Mouse (Mus musculus) spleen, postnatal 14 days (tissue): ENCODE data around the gene Nek7.
A peak's percentile ranks its signal among the peaks of the same experiment; 100 is the strongest.

Source experiments
- DNase-seq, 2 experiments: peaks; one replicate each; pipeline ENCODE4 v3.0.0; 2021 to 2022; ENCODE audit warnings: low spot score in 2 of 2

Nek7 gene

DNA sequence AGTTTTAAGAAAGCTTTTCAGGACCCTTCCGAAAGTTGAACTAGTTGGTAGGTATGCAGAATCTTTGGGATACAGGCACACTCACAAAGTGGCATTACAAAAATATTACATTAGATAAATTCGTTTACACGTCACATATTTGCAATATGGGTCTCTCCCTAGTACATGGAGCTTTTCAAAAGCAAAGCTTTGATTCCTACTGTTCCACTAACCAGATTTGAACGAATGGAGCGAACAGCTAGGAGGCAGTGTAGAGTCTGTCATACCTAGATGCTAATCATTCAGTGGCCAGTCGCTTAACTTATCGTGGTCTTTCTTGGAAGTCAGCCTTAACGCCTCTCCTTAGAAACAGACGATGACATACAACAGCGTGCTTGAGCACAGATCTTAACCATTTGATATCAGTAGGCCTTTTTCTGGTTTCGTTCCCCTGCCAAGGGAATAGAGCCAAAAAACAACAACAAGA is at the start of gene Nek7:
Gene Nek7, minus strand, starts transcription at position 146 of the 466 bp plus-strand sequence.
- DNase-seq: peak in 1 of 2 experiments; percentile 8

DNA sequence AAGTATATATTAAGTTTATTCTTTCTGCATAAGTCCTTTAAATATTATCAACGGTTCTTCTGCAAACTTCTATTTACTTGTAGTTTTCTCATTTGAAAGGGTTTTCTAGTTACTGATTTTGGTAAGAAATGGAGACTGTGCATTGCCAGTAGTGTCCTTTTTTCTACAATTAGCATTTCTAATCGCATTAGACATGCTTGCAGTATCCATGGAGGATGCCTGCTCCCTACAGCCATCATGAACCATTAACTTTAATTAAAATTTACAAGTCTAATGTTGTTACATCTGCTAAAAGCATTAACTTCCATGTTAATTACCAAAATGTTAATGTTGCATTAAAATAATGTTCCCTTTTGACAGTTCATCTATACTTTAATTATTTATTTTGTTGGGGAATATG is 42.4 kb upstream of the Nek7 start:
- no peak for DNase-seq

DNA sequence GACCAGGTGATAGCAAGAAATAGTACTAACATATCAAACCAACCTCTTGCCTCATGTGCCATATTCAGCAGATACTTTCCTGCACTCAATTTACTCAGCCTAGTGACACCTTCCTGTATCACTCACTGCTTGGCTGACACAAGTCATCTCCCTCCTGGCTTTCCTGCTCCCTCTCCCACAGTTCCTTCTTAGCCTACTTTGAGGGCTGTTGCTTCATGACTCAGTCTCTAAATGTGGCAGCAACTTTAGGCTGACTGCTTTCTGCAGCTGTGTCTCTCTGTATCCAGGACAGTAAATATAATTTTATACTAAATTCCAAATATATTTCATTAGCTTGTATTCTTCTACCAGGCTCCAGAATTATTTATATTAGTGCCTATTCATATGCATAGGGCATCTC is 34.3 kb upstream of the Nek7 start:
- DNase-seq: no peak

DNA sequence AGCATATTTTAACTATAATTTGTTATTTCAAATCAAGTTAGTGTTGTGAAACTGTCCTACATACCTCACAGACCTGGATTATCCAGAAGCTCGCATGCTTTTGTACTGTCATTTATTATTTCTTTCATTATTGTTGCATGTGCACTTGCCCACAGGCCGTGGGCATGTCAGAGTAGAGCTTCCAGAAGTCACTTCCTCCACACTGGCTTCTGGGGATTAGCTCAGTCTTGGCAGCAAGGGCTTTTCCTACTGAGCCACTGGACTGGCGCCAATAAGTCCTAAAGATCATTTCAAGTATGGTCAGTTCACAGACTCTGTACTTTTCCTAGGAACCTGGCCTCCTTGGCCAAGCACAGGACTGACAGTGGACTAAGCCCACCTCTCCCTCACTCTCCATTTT is 25.1 kb upstream of the Nek7 start:
- DNase-seq: no peak

DNA sequence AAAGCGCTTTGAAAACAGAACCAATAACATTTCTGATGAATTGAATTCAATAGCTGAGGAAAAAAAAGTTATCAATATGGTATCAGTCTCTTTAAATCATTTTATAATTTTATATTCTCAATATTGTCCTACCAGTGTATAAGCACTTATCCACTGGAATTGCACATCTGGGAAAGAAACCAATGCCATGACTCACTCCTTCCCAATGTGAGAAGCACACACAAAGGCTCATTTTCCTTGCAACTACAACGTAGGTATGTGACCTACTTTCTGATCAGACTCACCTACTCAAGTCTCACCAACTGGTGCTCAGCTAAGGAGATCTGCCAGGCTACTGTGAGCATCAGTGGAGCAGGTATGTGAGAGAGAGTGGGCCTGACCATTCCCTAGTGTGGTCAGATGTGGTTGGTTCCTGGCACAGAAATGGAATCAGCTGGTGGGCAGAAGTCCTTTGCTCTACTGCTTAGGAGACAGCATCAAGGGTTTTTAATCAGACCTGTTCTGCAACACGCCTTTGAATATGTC is 23.4 kb upstream of the Nek7 start:
- no peak for DNase-seq

DNA sequence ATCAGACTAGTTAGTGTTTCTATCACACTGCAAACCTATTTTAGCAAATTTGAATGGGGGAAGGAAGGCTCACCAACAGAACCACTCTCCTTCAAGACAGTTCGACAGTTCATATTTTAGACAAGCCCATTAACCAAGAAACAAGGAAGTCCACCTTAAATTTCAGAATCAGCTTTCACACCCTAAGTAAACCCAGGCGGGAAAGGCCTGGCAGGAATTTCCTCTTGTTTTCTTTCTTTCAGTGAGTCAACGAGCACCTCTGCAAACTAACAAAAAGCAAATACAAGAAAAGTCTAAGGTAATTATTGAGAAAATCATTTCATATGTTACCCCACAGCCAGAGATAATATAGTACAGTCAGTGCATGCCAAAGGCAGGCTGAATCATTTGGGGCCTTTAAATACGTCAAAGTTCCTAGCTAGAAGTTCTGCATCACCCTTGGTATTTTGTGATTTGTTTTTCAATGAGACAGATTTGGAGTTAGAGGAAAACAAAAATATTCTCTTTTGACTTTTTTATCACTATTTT is 21.1 kb upstream of the Nek7 start:
- no peak for DNase-seq

DNA sequence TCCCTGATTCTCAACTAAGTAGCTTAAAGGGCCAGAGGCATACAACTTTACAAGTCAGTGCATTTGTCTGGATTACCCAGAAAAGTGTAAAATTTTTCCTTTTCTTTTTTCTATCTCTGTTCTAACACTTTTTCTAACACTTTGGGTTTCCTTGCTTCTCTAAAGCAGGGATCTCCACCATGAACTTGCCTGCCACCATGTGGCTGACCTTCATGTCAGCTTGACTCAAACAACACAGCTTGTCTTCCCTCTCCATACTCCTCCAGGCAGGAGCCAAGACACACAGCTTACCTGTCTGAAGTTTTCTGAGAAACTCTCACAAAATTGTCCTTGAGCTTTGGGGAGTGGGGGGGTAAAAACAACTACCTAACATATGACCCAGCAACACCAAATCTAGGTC is 17.9 kb upstream of the Nek7 start:
- DNase-seq: peak in 1 of 2 experiments; percentile 15

DNA sequence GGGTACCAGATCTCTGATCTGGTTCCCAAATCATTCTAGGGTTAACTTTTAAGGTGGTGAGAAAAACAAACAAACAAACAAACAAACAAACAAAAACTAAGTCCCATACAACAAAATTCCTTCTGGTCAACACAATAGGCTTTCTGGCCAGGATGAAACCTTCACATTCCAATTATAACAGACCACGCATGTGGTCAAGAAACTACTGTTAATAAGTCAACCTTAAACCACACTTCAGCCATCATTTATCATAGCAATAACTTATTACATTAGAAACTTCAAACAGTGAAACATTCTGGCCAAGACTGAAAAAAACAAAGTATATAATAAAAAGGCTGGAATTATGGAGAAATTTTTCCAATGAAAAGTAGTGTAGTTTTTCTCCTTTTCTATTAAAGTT is 14.6 kb upstream of the Nek7 start:
- DNase-seq: no peak

DNA sequence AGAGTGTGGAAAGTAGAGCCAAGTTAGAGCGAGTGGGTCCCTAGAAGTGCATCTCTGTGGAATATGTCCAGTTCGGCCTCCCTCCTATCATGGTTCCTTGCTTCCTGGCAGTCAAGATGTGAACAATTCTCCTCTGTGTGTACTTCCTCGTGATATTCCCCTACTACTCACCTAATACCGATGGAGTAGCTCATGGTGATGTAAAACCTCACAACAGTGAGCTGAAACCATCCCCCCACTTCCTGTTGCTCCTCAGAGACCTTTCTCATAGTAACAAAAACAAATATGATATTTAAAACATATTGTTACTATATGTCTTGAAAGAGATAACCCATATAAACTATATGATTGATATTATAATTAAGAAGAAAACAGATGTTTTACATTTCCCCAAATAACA is 9.0 kb upstream of the Nek7 start:
- DNase-seq: no peak

DNA sequence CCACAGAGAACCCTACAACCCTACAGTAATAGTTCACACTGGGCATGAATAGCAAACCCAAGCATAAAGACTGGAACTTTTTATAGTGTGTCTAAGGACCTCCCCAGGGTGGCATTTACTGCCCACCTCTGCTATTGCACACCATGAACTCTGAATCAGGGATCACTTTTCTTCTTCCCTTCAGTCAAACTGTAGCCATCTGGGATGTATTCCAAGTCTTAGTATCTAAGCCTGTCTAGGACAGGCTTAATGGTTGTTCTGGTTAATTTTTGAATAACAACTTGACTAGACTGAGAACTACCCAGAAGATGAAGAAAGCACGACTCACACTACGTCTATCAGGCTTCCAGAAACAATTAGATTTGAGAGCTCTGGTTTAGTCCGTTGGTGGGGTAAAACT is 8.5 kb upstream of the Nek7 start:
- no peak for DNase-seq

DNA sequence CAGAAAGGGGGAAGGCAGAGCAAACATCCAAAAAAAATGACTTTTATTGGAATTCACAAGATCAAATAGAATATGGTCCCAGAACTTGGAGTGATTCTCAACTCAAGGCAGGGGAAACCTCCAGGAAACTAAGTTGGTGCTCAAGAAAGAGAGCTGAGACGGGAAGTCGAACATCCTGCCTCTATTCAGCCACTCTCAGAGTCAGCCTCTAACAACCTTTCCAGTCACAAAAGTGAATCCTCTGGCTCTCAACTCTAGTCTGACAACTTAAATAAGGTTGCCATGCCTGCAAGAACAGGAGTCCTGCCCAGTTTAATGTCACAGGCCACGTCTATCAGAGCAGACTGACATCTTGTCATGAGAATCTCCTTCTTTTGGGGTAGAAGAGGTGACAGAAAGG is 7.9 kb upstream of the Nek7 start:
- DNase-seq: no peak

DNA sequence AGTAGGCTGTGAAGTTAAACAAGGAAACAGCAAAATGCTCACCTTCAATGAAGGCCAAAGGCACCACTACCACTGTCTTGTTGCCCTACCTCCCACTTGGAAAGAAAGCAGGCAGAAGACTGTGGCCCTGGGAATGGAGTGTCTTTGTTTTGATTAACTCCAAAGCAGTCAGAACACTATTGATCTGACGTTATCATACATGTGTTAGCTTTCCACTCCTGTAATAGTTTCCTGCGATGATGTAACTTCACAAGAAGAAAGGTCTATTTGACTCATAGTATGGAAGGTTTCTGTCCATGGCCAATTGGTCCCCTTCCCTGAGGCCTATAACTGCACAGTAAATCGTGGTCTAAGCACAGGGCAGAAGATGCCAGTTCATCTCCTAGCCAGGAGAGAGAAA is 6.3 kb upstream of the Nek7 start:
- no peak for DNase-seq

DNA sequence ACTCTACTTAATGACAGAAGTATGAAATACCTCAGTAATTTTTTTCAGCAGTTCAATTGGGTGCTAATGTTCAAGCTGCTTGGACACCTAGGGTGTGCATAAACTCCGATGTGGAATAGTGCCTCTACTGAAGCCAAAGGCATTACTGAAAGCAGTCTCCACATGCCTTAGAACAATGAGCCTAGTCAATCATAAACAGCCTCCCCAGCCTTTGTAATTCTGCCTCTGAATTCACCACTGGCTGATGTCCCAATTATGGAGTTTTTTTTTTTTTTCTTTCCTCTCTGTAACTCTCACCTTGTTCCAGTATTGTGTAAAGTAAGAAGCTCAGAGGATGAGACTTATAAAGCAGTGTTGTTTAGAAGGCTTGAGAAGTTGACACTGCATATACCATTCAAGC is 3.9 kb upstream of the Nek7 start:
- DNase-seq: no peak

DNA sequence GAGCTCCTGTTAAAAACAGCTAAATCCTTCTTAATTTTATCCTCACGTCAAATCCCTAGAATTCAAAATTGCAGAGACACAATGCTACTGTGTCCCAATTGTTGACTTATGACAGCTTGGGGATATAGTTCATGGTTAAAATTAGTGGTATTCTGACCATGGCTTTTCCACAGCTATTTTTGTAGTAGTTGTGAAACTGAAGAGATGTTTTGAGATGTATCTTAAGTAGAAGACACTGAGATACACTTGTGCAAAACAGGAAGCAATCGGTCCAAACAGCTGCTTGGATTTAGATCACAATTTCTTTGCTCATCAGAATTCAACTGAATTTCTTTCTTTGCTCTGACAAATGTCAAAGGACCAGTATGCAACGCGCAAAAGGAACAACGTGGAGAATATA is 2.9 kb upstream of the Nek7 start:
- DNase-seq: no peak

DNA sequence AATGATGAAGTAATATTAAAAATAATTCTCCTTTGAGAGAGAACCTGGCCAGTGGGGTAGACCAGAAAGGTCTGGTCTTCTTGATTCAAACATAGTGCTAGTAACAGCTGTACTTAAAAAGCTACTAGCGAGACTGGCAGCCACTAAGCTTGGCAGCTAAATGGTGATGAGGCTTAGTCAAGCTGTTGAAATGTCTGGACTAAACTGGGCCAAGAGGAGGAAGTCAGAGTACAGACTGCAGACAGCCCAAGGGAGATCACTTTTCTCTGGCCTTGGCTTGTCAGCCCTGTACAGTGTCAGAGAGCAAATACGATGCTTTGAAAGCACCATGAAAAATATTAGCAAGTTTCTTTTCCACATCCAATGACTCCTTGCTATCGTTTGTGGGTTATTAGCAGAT is 2.5 kb upstream of the Nek7 start:
- DNase-seq: no peak

DNA sequence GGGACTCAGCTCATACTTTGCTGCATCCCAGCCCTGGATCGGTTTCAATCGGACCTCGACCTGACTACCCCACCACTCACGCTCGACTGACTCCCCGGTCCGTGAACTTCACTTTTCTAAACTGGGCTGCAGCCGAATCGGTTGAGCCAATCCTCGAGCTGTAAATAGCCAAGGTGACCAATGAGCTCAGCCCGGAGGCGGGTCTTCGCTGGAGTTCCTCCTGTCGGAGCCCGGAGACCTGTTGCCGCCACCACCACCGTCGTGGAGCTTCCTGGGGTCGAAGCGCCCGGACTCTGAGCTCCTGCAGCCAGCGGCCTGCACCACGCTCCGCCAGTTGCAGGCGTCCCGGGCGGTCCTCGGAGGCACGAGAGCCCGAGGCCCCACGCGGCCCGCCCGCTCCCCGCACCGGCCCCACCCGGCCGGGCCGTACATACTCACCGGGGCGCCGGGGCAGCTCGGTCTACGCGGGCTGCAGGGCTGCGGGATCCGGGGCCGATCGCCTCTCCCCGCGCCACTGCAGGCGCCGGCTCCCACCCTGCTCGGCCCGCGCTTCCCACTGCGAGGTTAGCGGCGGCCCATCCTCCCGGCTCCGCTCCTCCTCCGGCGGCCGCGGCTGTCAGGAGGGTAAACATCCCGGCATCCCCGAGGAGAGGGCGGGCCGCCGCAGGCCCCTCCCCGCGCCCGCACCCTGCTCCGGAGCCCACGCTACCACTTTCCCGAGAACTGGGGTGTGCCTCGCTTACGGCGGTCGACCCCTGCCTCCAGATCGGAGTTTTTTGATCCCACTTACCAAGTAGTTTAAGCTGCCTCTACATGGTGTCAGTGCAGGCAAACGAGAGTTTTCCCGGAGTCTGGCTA is 598 bp downstream of the Nek7 start:
- DNase-seq: peak; percentile 95

DNA sequence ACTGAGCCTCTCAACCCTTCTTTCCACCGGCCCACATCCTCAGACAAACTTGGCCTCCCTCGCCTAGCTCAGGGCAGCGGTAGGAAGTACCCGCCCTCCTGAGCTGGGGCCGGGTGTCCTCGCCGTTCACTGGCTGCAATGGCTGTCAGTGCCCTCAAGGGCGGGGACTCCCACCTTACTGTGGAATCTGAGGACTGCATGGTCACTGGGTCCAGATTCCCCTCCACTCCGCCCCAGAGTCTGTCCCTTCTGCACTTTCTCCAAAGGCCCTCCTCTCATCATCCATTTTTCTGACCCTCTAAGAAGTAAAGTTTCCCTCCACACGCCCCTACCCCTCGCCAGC is 2.0 kb downstream of the Nek7 start:
- DNase-seq: peak; percentile 72

DNA sequence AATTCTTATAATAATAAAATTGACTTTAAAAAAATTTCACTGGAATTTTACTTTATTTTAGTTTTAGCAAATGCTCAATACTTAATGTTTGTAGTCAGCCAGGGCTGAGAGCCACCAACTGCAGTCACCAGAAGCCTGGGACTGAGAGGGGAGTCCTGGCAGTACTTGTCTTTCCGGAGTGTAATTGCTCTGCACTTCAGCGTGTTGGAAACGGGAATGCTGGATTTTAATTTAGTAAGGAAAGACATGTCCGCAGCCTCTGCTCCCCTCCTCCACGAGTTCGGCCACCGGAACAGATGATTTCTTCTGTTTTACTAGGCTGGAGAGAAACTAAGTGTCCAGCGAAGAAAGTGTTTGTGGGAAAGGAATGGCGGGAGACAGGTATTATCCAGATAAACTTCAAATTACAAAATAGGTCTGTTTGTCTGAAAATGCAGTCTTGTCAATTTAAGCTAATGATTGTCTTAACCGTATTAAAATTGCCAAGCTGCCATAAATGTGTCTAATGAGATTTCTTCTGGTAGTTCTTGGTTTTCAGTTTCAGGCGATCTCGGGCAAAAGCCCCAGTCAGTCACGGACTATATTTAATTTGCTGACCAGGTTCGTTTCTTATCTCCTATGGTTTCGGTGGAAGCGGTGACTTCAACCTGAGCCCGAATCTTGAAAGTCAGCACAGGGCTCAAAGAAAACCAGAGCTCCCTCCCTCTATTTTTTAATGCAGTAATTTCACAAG is 2.5 kb downstream of the Nek7 start:
- no peak for DNase-seq

DNA sequence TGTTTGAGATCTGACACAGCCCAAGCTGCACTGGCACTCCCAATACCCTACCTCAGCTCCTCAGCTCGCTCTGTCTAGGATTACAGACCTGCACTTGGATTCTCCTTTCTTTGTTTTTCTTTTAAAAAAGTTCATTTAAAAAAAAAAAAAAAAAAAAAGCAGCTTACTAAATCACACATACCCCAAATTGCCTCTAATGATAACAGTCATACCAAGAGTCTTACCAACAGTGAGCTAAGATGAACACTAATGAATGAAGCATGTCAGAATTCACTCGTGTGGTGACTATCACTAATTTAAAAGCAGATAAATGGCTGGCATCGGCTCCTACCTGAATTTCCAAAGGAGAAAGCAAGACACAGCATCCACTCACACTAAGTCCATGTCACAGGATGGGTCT is 4.6 kb downstream of the Nek7 start:
- DNase-seq: no peak

DNA sequence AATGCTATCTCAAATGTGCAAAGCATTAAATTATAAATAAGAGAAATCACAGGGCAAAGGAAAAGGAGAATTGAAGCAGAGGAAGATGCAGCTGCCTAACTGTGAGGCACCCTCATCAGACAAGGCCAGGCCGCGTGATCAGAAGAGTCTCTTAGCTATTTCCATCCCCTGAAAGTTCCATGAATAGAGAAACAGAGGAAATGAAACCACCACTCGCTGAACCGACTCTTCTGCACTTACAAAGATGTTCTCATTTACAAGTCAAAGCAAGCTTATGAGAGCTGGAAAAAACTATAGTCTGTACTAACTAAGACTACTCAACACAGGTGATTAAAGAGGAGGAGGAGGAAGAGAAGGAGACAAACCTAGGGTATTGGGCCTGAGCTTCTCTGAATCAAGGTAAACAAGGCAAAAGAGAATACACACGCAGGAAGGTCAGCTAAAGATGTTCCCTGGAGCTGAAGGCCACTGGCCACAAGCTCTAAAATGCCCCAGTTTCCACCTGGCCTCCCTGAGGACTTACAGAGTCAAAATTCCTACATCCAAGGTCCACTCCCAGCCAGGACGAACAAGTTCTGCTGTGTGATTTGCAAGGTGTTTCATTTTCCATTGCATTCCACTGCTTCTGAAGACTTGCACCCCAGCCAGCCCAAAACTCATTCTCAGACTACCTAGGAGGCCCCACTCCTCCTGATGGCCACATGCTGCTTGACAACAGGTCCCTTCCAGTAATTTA is 5.2 kb downstream of the Nek7 start:
- DNase-seq: peak in 1 of 2 experiments; percentile 26

DNA sequence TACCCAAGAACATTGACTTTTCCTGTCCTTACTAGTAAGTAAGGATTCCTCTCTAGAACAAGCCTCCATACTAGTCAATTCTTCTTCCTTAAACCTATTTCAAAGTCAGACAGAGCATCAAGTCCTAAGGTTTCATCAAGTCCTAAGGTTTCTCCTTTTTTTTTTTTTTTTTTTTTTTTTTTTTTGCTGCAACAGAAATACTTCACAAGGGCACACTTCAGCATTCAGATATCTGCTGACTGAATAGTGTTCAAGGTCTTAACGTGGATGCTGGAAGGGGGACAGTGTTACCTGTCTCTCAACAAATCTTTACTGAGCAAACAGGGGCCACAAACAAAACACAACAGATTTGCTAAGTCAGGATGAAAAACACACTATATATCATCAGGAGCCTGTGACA is 7.8 kb downstream of the Nek7 start:
- DNase-seq: no peak

DNA sequence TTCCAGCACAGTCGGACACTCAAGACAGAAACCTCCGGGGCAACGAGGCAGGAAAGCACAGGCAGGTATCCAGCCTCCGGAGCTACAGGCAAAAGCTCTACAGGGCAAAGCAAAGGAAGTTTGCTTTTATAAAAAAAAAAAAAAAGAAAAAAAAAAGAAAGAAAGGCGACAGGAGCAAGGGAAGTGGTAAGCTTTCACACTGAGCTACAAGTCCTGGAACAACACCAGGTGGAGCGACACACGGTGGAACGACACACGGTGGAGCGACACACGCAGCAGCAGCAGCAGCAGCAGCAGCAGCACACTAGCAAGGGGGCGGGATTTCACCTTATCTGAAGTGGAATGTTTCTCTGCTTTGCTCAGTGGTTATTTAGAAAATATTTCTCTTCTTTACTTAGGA is 10.8 kb downstream of the Nek7 start:
- DNase-seq: no peak
